Mouse (Mus musculus) brain, adult 2 months (tissue): ENCODE data around the gene Mars2.

Experiments used
- DNase-seq: peaks from one replicate; pipeline ENCODE4 v3.0.0; 2011; ENCODE audit warnings: low read depth, low spot score

Gene Mars2

DNA sequence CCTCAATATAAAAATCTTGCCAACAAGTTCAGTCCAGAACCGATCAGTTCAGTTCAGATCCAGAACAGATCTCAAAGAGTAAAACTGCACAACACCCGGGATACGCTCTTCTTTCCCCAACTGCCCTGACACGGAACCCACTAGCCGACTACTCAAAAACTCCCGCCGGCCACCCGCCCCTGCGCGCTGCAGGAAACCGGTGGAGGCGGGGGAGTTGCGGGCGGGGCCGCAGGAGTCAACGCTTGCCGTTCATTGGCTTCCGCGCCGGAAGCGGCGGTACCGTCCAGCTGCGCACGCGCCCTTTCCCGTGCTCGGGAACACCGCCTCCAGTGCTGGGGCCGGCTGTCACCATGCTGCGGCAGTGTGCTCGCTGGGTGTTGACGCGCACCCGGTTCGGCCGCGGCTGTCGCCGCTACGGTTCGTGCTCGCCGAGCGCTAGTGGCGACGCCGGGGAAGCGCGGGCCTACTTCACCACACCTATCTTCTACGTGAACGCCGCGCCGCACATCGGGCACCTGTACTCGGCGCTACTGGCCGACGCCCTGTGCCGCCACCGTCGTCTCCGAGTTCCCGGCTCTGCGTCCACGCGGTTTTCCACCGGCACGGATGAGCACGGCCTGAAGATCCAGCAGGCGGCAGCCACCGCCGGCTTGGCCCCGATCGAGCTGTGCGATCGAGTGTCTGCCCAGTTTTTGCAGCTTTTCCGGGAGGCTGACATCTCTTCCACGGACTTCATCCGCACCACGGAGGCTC, at the start of gene Mars2:
Mars2 (plus strand) TSS at position 288 of the 753 bp plus-strand sequence.
- DNase-seq: peak; percentile 98

DNA sequence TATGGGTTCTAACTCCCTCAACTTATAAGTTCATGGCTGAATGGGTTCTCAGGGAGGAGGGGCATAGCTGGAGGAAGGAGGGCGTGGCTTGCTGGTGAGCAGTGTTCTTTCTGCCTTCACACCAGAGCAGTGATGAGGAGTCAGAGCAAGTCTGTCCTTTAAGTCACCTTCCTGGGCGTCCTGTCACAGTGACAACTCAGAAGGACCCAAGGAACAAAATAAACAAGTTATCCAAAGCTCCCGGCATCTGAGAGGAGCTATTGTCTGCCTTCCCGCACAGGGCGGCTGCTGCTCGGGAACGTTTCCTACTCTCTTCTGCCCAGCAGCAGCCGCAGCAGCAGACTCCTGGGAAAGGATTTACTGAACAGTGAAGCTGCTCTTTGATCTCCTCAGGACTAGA, 45.0 kb upstream of the Mars2 start:
- peak; percentile 44 for DNase-seq

DNA sequence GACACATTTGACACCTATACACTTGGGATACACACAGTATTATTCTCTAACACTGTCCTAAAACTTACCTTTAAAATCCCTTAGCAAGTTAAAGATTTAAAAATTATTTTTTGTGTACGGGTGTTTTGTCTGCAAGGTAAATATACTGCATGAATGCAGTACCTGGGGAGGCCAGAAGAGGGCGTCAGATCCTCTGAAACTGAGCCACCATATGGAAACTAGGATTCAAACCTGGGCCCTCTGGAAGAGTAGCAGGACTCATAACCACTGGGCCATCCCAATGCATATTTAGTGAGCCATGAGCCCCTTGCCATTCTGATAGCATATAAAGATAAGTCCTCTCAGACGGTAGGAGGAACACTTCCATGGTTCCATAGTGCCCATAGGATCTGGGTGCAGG, 44.2 kb upstream of the Mars2 start:
- DNase-seq: no peak

GRCm38 (mm10) chr1:55193316-55193715, 43.7 kb upstream of the Mars2 start:
- DNase-seq: no peak

DNA sequence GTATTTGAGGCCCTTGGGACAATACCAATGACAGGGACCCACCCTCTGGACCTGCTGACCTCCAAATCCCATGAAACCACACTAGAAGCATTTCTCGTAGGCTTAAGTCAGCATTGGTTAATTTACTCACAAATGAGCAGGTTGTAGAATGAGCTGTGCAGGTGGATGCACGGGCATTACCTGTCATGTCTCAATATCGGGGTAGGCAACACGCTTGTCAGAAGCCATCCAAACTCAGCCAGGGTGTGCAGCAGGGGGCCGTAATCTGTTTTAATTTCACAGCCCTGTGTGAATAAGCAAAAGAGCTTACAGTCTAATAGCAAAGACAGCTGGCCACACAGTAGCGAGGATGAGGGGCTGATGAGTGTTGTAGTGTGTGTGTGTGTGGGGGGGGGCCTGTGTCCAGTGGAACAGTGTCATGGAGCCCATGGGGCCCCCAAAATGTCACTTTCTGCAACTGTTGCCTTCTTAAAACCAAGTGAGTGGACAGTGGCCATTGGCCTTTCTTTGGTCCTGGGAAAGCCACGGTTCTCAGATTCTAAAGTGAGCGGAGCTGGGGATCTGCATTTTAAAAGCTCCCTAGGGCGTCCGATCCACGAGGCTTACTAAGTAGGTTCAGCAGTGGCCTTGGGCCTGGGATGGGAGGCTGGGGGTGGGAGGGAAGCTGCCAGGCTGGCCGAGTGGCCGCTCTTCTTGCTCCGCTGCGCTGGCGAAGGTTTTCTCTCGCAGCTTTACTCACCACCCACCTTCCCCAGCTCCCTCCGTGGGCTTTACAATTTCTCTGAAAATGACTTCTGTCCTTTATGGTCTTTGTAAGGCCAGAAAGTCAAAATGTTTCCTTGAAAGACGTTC, 42.7 kb upstream of the Mars2 start:
- no peak for DNase-seq

DNA sequence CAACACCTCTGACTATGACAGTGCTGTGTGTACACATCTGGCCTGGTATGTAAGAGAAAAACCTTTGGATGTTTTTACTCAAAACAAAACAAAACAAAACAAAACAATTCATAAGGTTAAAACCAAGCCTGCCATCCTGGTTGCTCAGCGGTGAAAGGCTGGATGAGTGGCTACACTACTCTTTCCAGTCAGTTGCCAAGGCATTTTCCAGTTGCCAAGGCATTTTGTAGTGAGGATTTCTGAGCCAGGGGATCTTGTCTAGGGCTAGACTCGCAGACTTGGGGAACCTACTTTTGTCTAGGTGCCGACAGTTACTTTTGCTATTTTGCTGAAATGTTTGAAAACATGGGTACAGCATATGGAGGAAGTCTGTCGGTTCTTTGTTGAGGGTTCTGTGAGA, 42.0 kb upstream of the Mars2 start:
- DNase-seq: no peak

DNA sequence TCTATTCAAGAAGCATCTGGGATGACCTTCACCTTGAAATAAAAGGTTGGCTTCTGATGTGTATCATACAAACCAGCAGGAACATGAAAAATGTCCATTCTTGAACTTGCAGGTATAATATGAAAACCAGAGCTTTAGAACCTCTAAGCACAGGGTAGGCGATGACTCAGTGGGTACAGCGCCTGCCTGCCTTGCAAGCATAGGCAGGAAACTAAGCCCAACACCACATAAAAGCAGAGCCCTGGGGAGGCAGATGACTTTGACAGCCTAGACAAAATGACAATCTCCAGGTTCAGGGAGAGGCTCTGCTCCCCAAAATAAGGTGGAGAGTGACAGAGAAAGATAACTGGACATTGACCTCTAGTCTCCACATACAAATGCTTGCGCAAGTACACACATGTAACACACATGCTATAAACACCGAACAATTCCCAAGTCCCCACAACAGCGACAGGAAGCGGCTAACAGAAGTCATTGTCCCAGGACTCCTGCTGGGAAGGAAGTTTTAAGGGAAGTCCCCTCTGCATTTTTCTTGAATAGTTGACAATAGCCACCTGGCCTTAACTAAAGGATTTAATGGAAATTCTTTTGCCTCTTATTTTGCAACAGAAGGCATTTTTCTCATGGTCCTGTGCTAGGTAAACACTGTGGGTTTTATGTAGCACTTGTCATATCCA, 40.5 kb upstream of the Mars2 start:
- no peak for DNase-seq

DNA sequence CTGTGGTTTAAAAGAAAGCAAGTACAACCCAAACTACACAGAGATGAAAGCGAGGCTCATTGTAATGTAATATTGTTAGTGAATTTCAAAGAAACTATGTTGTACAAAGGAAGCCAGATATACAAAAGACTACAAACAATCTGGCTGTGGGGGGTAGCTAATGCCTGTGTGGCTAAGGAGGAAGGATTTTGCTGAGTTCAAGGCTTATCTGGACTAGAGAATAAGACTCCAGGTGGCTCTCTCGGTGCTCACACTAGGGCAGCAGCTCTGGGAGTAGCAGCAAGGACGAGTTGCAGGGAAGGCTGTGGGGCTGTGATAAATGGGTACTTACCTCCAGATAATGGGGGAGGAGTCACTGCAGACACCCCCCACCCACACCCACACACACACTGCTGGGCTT, 38.3 kb upstream of the Mars2 start:
- DNase-seq: no peak

GRCm38 (mm10) chr1:55201850-55202752, 34.9 kb upstream of the Mars2 start:
- peak; percentile 80 for DNase-seq

DNA sequence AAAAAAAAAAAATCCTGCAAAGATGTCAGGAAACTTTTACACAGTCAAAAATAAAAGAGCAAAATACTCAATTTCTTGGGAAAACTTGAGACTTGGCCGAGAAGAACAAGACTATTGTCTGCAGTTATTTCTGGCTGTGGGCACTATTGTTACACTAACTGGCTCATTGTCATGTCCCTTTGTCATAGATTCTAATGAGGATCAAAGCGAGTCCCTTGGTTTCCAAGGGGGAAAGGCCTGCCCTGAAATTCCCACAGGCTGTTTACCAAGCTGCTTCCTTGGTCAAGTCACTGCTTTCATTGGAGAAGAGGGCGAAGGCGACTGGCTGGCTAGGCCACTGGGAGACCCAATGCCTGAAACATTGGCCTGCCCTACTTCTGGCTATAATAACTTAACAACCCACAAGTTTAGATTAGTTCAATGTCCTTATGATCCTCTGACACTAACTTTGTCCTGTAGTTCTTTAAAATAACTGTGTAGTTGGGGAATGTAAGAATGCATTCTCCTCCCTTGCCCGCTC, 31.1 kb upstream of the Mars2 start:
- DNase-seq: peak; percentile 33

- DNase-seq: no peak
Measured at GRCm38 (mm10) chr1:55207561-55207960, 29.4 kb upstream of the Mars2 start.

GRCm38 (mm10) chr1:55208500-55209140, 28.4 kb upstream of the Mars2 start:
- DNase-seq: no peak

DNA sequence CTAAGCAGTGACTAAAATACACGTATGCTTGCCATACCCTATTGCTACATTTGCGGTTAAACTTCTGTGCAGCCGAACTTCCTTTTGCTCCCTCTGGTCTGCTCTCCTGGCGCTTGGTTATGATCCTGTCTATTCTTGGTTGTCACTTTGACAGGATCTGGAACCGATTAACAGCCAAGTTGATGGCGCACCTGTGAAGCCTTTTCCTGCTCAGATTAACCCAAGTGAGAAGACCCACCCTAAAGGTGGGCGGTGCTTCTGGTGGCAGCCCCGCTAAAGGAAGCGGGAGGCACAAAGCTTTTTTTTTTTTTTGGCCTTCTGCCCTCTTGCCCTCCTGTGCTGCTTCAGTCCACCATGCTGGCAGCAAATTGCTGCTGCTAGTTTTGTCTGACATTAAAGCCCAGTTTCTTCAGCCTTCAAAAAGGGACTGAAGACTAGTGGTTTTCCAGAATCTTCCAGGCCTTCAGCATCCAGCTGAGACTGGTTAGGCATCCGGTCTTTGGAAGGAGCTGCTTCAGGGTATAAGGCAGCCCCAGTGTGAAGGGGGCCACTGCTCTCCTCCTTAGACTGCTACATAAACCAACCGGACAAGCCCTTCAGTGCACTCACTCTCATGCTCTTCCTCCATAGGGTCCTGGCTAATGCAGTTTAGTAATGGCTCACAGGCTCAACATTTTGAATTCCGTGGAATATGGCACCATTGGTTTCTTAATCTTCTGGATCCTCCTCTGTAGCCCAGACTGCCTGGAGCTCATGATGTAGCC, 26.6 kb upstream of the Mars2 start:
- DNase-seq: no peak

GRCm38 (mm10) chr1:55211081-55211480, 25.9 kb upstream of the Mars2 start:
- DNase-seq: no peak

GRCm38 (mm10) chr1:55212771-55213170, 24.2 kb upstream of the Mars2 start:
- DNase-seq: no peak

GRCm38 (mm10) chr1:55213475-55213874, 23.5 kb upstream of the Mars2 start:
- DNase-seq: no peak

GRCm38 (mm10) chr1:55213936-55214335, 23.0 kb upstream of the Mars2 start:
- DNase-seq: no peak

GRCm38 (mm10) chr1:55215185-55215813, 21.7 kb upstream of the Mars2 start:
- DNase-seq: no peak

- DNase-seq: no peak
Measured at GRCm38 (mm10) chr1:55217191-55217590, 19.8 kb upstream of the Mars2 start.
